Mouse (Mus musculus): Measurements from ENCODE around the gene Ppp2r2d. TPM values are rescaled to one million over a fixed set of nuclear protein-coding genes. Genes with fewer than 3 reads are reported as not detected.

Gene Ppp2r2d
- polyA plus RNA-seq, 1 experiment from 2014 or later = 69.4 TPM

GRCm38 (mm10) chr7:138867286-138867685 lies 21.4 kb downstream of the Ppp2r2d start:
- no peaks in the 10 kb centered on the region for H3K9me3 ChIP-seq
- 87% methylated on average over 6 of the region's 6 CpGs for WGBS
- ATAC-seq (ENCODE audit: low FRiP score, low read depth) = no peak
- no peak overlapping the region for H3K27ac ChIP-seq (replicated peaks)
- no peak overlapping the region for H3K4me2 ChIP-seq (replicated peaks)
- H3K27me3 ChIP-seq = no peaks in the 10 kb centered on the region
- no peak overlapping the region for H3K9ac ChIP-seq (replicated peaks)
- H3K4me1 ChIP-seq = no peaks in the 10 kb centered on the region
- peaks cover 41% of the 10 kb centered on the region for H3K36me3 ChIP-seq
- H3K4me3 ChIP-seq = no peak overlapping the region

DNA sequence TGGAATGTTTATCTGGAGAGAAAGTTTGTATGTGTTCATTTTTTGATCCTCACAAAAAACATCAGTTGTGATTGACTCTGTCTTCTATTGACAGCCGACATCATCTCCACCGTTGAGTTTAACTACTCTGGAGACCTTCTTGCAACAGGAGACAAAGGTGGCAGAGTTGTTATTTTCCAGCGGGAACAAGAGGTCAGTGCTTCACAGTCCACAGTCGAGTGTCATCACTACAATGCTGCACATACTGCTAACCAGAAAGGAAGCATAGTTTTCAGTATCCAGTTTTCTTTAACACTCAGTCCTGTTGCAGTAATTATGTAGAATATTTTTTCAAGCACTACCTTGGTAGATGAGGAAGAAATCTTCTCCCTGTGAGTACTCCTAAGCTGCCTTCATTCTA lies 22.4 kb downstream of the Ppp2r2d start:
- Histone ChIP-seq H3K4me2 (replicated peaks) (no peak overlapping the region), H3K4me1 (no peaks in the 10 kb centered on the region), H3K36me3 (peaks cover 51% of the 10 kb centered on the region), H3K27ac (replicated peaks) (no peak overlapping the region), H3K27me3 (no peaks in the 10 kb centered on the region), H3K9me3 (no peaks in the 10 kb centered on the region), H3K4me3 (no peak overlapping the region), H3K9ac (replicated peaks) (no peak overlapping the region)
- WGBS = 89% methylated on average over 4 of the region's 4 CpGs
- no peak for ATAC-seq (ENCODE audit: low FRiP score, low read depth)

- no peaks in the 10 kb centered on the region for H3K9me3 ChIP-seq
- H3K36me3 ChIP-seq = peaks cover 90% of the 10 kb centered on the region
- no peak overlapping the region for H3K4me2 ChIP-seq (replicated peaks)
- 91% methylated on average over 3 of the region's 3 CpGs for WGBS
- no peaks in the 10 kb centered on the region for H3K4me1 ChIP-seq
- H3K27ac ChIP-seq (replicated peaks) = no peak overlapping the region
- H3K27me3 ChIP-seq = no peaks in the 10 kb centered on the region
- ATAC-seq (ENCODE audit: low FRiP score, low read depth) = no peak
- no peak overlapping the region for H3K4me3 ChIP-seq
- no peak overlapping the region for H3K9ac ChIP-seq (replicated peaks)
Observed at GRCm38 (mm10) chr7:138872956-138873355, 27.1 kb downstream of the Ppp2r2d start.

DNA sequence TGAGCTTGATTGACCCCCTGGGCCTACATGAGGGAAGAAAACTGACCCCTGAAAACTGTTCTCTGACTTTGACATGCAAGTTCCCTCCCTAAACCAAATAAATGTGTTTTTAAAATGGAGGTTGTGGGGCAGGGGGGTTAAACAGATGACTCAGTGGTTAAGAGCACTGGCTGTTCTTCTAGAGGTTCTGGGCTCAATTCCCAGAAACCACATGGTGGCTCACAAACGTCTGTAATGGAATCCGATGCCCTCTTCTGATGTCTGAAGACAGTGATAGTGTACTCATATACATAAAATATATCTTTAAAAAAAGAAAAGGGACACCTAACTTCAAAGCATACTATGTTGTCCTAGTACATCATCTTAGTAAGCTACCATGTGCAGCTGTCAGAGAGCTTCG lies 29.2 kb downstream of the Ppp2r2d start:
- H3K4me3 ChIP-seq = no peak overlapping the region
- no peak for ATAC-seq (ENCODE audit: low FRiP score, low read depth)
- H3K4me2 ChIP-seq (replicated peaks) = no peak overlapping the region
- no peak overlapping the region for H3K9ac ChIP-seq (replicated peaks)
- H3K27ac ChIP-seq (replicated peaks) = no peak overlapping the region
- peaks cover 94% of the 10 kb centered on the region for H3K36me3 ChIP-seq
- no peaks in the 10 kb centered on the region for H3K27me3 ChIP-seq
- 83% methylated on average over 3 of the region's 3 CpGs for WGBS
- no peaks in the 10 kb centered on the region for H3K9me3 ChIP-seq
- no peaks in the 10 kb centered on the region for H3K4me1 ChIP-seq

GRCm38 (mm10) chr7:138883724-138884123 lies 37.8 kb downstream of the Ppp2r2d start:
- peaks cover 63% of the 10 kb centered on the region for H3K36me3 ChIP-seq
- H3K4me1 ChIP-seq = no peaks in the 10 kb centered on the region
- H3K4me3 ChIP-seq = no peak overlapping the region
- H3K27me3 ChIP-seq = no peaks in the 10 kb centered on the region
- H3K9me3 ChIP-seq = no peaks in the 10 kb centered on the region
- no peak overlapping the region for H3K4me2 ChIP-seq (replicated peaks)
- H3K27ac ChIP-seq (replicated peaks) = no peak overlapping the region
- no peak overlapping the region for H3K9ac ChIP-seq (replicated peaks)
- WGBS = 85% methylated on average over 3 of the region's 3 CpGs
- ATAC-seq (ENCODE audit: low FRiP score, low read depth) = no peak

GRCm38 (mm10) chr7:138885365-138886289 lies 39.7 kb downstream of the Ppp2r2d start:
- WGBS = 92% methylated on average over 12 of the region's 13 CpGs
- H3K9ac ChIP-seq (replicated peaks) = no peak overlapping the region
- no peak overlapping the region for H3K4me2 ChIP-seq (replicated peaks)
- H3K4me3 ChIP-seq = no peak overlapping the region
- no peaks in the 10 kb centered on the region for H3K9me3 ChIP-seq
- no peaks in the 10 kb centered on the region for H3K4me1 ChIP-seq
- H3K27me3 ChIP-seq = no peaks in the 10 kb centered on the region
- H3K36me3 ChIP-seq = peaks cover 44% of the 10 kb centered on the region
- no peak for ATAC-seq (ENCODE audit: low FRiP score, low read depth)
- H3K27ac ChIP-seq (replicated peaks) = no peak overlapping the region

- Histone ChIP-seq H3K36me3 (peaks cover 23% of the 10 kb centered on the region), H3K9ac (replicated peaks) (no peak overlapping the region), H3K27me3 (no peaks in the 10 kb centered on the region), H3K27ac (replicated peaks) (no peak overlapping the region), H3K4me3 (no peak overlapping the region), H3K9me3 (no peaks in the 10 kb centered on the region), H3K4me2 (replicated peaks) (no peak overlapping the region), H3K4me1 (no peaks in the 10 kb centered on the region)
- ATAC-seq (ENCODE audit: low FRiP score, low read depth) = no peak
- WGBS = 78% methylated on average over 2 of the region's 2 CpGs
Observed at GRCm38 (mm10) chr7:138898122-138898521, 52.2 kb downstream of the Ppp2r2d start.

DNA sequence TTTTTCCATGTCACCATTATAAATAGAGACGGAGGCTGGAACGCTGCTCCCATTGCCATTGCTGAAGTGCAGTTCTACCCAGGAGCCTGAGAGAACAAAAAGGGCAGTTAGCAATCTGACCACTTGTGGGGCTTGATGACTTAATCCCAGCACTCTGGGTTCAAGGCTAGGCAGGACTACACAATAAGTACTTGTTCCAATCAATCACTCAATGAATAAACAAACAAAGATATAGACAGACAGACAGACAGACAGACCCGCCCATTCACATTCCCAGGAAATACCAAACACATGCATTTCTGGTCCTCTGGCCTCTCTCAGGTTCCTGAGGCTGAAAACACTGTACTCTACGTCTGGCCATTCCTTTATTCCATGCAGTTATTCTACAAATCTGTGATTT lies 52.9 kb downstream of the Ppp2r2d start:
- H3K4me3 ChIP-seq = no peak overlapping the region
- H3K4me1 ChIP-seq = no peaks in the 10 kb centered on the region
- H3K27me3 ChIP-seq = no peaks in the 10 kb centered on the region
- H3K27ac ChIP-seq (replicated peaks) = no peak overlapping the region
- H3K9ac ChIP-seq (replicated peaks) = no peak overlapping the region
- H3K36me3 ChIP-seq = peaks cover 20% of the 10 kb centered on the region
- H3K4me2 ChIP-seq (replicated peaks) = no peak overlapping the region
- WGBS = 90% methylated on average over 4 of the region's 4 CpGs
- no peaks in the 10 kb centered on the region for H3K9me3 ChIP-seq
- no peak for ATAC-seq (ENCODE audit: low FRiP score, low read depth)

GRCm38 (mm10) chr7:138903886-138904435 lies 58.1 kb downstream of the Ppp2r2d start:
- Histone ChIP-seq H3K4me1 (peaks cover 22% of the 10 kb centered on the region), H3K27me3 (no peaks in the 10 kb centered on the region), H3K9me3 (no peaks in the 10 kb centered on the region), H3K4me3 (no peak overlapping the region), H3K27ac (replicated peaks) (no peak overlapping the region), H3K9ac (replicated peaks) (no peak overlapping the region), H3K4me2 (replicated peaks) (no peak overlapping the region), H3K36me3 (no peaks in the 10 kb centered on the region)
- 81% methylated on average over 7 of the region's 7 CpGs for WGBS
- ATAC-seq (ENCODE audit: low FRiP score, low read depth) = no peak

DNA sequence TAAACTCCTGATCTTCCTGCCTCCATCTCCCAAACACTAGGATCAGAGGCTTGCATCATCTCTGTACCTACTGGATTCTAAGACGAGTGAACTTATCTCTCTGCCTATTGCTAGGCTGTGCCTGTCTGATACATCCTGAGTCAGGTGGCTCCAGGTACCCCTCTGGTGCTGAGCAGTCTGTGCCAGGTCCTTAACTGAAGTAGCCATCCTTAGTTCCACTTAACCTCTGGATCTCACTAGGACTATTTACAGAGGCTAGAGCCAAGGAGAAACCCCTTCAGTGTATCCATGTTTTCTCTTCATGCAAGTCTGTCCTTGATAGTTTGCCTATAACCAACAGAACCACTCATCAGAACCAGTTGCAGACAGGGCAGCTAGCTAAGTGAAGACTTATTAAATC lies 60.6 kb downstream of the Ppp2r2d start:
- Histone ChIP-seq H3K36me3 (no peaks in the 10 kb centered on the region), H3K4me2 (replicated peaks) (peak overlapping the region; percentile 39), H3K27ac (replicated peaks) (no peak overlapping the region), H3K9me3 (no peaks in the 10 kb centered on the region), H3K4me3 (no peak overlapping the region), H3K9ac (replicated peaks) (no peak overlapping the region), H3K27me3 (peaks cover 12% of the 10 kb centered on the region), H3K4me1 (peaks cover 25% of the 10 kb centered on the region)
- no peak for ATAC-seq (ENCODE audit: low FRiP score, low read depth)
- 81% methylated on average over 1 of the region's 1 CpGs for WGBS

GRCm38 (mm10) chr7:138907043-138907442 lies 61.2 kb downstream of the Ppp2r2d start:
- peaks cover 25% of the 10 kb centered on the region for H3K4me1 ChIP-seq
- H3K4me2 ChIP-seq (replicated peaks) = peak overlapping the region; percentile 39
- H3K9me3 ChIP-seq = no peaks in the 10 kb centered on the region
- H3K36me3 ChIP-seq = no peaks in the 10 kb centered on the region
- H3K27me3 ChIP-seq = peaks cover 18% of the 10 kb centered on the region
- peak overlapping the region; percentile 24 for H3K9ac ChIP-seq (replicated peaks)
- ATAC-seq (ENCODE audit: low FRiP score, low read depth) = no peak
- WGBS = 8% methylated on average over 7 of the region's 7 CpGs
- peak overlapping the region; percentile 3; the same call in 1 of the 2 replicates for H3K4me3 ChIP-seq
- no peak overlapping the region for H3K27ac ChIP-seq (replicated peaks)

GRCm38 (mm10) chr7:138907976-138908375 lies 62.1 kb downstream of the Ppp2r2d start:
- no peaks in the 10 kb centered on the region for H3K9me3 ChIP-seq
- ATAC-seq (ENCODE audit: low FRiP score, low read depth) = no peak
- H3K27me3 ChIP-seq = peaks cover 20% of the 10 kb centered on the region
- H3K4me2 ChIP-seq (replicated peaks) = peak overlapping the region; percentile 78
- no peak overlapping the region for H3K9ac ChIP-seq (replicated peaks)
- no peaks in the 10 kb centered on the region for H3K36me3 ChIP-seq
- no peak overlapping the region for H3K27ac ChIP-seq (replicated peaks)
- H3K4me3 ChIP-seq = peak overlapping the region; percentile 76
- peaks cover 25% of the 10 kb centered on the region for H3K4me1 ChIP-seq
- WGBS = 64% methylated on average over 5 of the region's 5 CpGs

Data from midbrain, embryonic 12.5 days (tissue).